Mouse (Mus musculus): Measurements from ENCODE around the gene Laptm5. TPM values are rescaled to one million over a fixed set of nuclear protein-coding genes. Genes with fewer than 3 reads are reported as not detected.

Gene Laptm5
- polyA plus RNA-seq, 1 experiment: 79.0 TPM

GRCm38 (mm10) chr4:130919750-130920356, 6.9 kb downstream of the Laptm5 start:
- Histone ChIP-seq H3K27me3 (ENCODE audit: control insufficient read depth, insufficient read depth, low read length) (no peaks in the 10 kb centered on the region), H3K27ac (ENCODE audit: insufficient read depth, low read depth, low read length) (no peak overlapping the region), H3K4me3 (ENCODE audit: low read depth, low read length) (no peak overlapping the region), H3K4me1 (ENCODE audit: control insufficient read depth, insufficient read depth, insufficient read length, low read length) (no peaks in the 10 kb centered on the region), H3K36me3 (ENCODE audit: control insufficient read depth, insufficient read depth, low read length) (no peaks in the 10 kb centered on the region)
- TF ChIP-seq POLR2A (IDR thresholded peaks at IDR 0.05; ENCODE audit: low read depth, low read length) (no peak), CTCF (IDR thresholded peaks at IDR 0.05; ENCODE audit: extremely low read depth, insufficient read length, insufficient replicate concordance, low read depth, low read length) (no peak)
- WGBS: 56% methylated on average over 9 of the region's 9 CpGs

- WGBS: 50% methylated on average over 12 of the region's 12 CpGs
- no peaks in the 10 kb centered on the region for H3K27me3 ChIP-seq (ENCODE audit: control insufficient read depth, insufficient read depth, low read length)
- no peaks in the 10 kb centered on the region for H3K4me1 ChIP-seq (ENCODE audit: control insufficient read depth, insufficient read depth, insufficient read length, low read length)
- H3K27ac ChIP-seq (ENCODE audit: insufficient read depth, low read depth, low read length): peak overlapping the region; percentile 12; the same call in 1 of the 2 replicates
- H3K4me3 ChIP-seq (ENCODE audit: low read depth, low read length): no peak overlapping the region
- H3K36me3 ChIP-seq (ENCODE audit: control insufficient read depth, insufficient read depth, low read length): no peaks in the 10 kb centered on the region
- TF ChIP-seq CTCF (IDR thresholded peaks at IDR 0.05; ENCODE audit: extremely low read depth, insufficient read length, insufficient replicate concordance, low read depth, low read length) (no peak), POLR2A (IDR thresholded peaks at IDR 0.05; ENCODE audit: low read depth, low read length) (no peak)
Measured at GRCm38 (mm10) chr4:130920951-130921693, 8.2 kb downstream of the Laptm5 start.

GRCm38 (mm10) chr4:130921986-130922385, 9.1 kb downstream of the Laptm5 start:
- Histone ChIP-seq H3K36me3 (ENCODE audit: control insufficient read depth, insufficient read depth, low read length) (no peaks in the 10 kb centered on the region), H3K27me3 (ENCODE audit: control insufficient read depth, insufficient read depth, low read length) (no peaks in the 10 kb centered on the region), H3K27ac (ENCODE audit: insufficient read depth, low read depth, low read length) (no peak overlapping the region), H3K4me1 (ENCODE audit: control insufficient read depth, insufficient read depth, insufficient read length, low read length) (no peaks in the 10 kb centered on the region), H3K4me3 (ENCODE audit: low read depth, low read length) (no peak overlapping the region)
- 71% methylated on average over 10 of the region's 10 CpGs for WGBS
- no peak for TF ChIP-seq CTCF (IDR thresholded peaks at IDR 0.05; ENCODE audit: extremely low read depth, insufficient read length, insufficient replicate concordance, low read depth, low read length)
- TF ChIP-seq POLR2A (IDR thresholded peaks at IDR 0.05; ENCODE audit: low read depth, low read length): no peak

DNA sequence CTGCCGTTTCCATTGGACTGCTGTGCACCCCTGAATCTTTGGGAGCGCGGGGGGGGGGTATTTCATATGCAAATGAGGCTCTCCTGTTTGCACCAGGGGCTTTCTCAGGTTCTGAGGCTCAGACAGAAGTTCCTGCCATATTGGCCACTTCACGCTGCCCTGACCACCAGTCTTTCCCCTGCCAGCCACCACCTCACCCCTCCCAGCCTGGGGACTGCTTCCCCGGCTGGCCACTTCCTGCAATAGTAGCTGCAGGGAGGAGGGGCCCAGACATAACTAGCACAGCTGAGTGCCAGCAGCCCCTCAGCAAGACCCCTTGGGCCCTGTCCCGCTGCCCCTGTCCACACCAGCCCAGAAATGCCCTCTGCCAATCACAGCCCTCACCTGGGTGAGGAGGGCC, 13.3 kb downstream of the Laptm5 start:
- TF ChIP-seq POLR2A (IDR thresholded peaks at IDR 0.05; ENCODE audit: low read depth, low read length) (no peak), CTCF (IDR thresholded peaks at IDR 0.05; ENCODE audit: extremely low read depth, insufficient read length, insufficient replicate concordance, low read depth, low read length) (no peak)
- H3K27ac ChIP-seq (ENCODE audit: insufficient read depth, low read depth, low read length): no peak overlapping the region
- H3K4me1 ChIP-seq (ENCODE audit: control insufficient read depth, insufficient read depth, insufficient read length, low read length): no peaks in the 10 kb centered on the region
- H3K27me3 ChIP-seq (ENCODE audit: control insufficient read depth, insufficient read depth, low read length): no peaks in the 10 kb centered on the region
- no peaks in the 10 kb centered on the region for H3K36me3 ChIP-seq (ENCODE audit: control insufficient read depth, insufficient read depth, low read length)
- H3K4me3 ChIP-seq (ENCODE audit: low read depth, low read length): no peak overlapping the region
- WGBS: 51% methylated on average over 6 of the region's 6 CpGs

DNA sequence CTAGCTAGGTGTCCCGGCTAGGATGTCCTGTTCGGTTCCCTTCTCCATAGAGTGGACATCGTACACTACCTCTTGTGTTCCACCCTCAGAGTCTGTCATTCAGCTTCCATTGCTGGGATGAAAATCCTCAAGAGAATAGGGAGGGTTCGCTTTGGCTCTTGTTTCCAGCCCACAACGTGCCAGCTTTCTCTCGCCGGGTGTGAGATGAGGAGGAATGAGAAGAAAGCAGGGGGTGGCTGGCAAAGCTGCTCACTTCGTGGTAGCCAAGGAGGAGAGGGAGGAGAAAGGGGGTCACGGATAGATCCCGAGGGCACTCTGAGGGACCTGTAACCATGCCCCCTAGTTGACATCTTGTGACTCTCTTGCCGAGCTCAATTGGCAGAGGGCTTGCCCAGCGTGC, 14.9 kb downstream of the Laptm5 start:
- TF ChIP-seq CTCF (IDR thresholded peaks at IDR 0.05; ENCODE audit: extremely low read depth, insufficient read length, insufficient replicate concordance, low read depth, low read length): no peak
- TF ChIP-seq POLR2A (IDR thresholded peaks at IDR 0.05; ENCODE audit: low read depth, low read length): no peak
- 79% methylated on average over 12 of the region's 12 CpGs for WGBS
- H3K27ac ChIP-seq (ENCODE audit: insufficient read depth, low read depth, low read length): no peak overlapping the region
- H3K36me3 ChIP-seq (ENCODE audit: control insufficient read depth, insufficient read depth, low read length): no peaks in the 10 kb centered on the region
- no peaks in the 10 kb centered on the region for H3K27me3 ChIP-seq (ENCODE audit: control insufficient read depth, insufficient read depth, low read length)
- no peak overlapping the region for H3K4me3 ChIP-seq (ENCODE audit: low read depth, low read length)
- no peaks in the 10 kb centered on the region for H3K4me1 ChIP-seq (ENCODE audit: control insufficient read depth, insufficient read depth, insufficient read length, low read length)

DNA sequence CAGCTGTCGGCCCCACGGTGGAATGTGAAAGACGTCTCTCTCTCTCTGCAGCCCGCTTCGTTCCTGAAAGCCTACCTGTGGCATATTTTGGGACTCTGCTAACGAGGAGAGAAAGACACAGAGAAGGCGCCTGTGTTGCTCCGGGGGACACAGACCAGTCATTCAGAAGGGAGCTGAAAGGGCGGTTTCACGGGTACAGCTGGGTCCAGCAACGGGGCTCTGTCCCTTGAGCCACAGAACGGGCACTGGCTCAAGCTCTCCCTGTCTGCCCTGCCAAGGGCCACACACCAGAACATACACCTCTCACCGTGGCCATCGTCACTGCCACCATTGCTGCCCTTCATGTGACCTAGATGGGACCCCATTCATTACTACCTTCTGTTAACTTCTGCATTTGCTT, 29.7 kb downstream of the Laptm5 start:
- Histone ChIP-seq H3K27me3 (ENCODE audit: control insufficient read depth, insufficient read depth, low read length) (no peaks in the 10 kb centered on the region), H3K27ac (ENCODE audit: insufficient read depth, low read depth, low read length) (no peak overlapping the region), H3K4me3 (ENCODE audit: low read depth, low read length) (no peak overlapping the region), H3K4me1 (ENCODE audit: control insufficient read depth, insufficient read depth, insufficient read length, low read length) (no peaks in the 10 kb centered on the region), H3K36me3 (ENCODE audit: control insufficient read depth, insufficient read depth, low read length) (no peaks in the 10 kb centered on the region)
- 50% methylated on average over 14 of the region's 14 CpGs for WGBS
- TF ChIP-seq CTCF (IDR thresholded peaks at IDR 0.05; ENCODE audit: extremely low read depth, insufficient read length, insufficient replicate concordance, low read depth, low read length): no peak
- no peak for TF ChIP-seq POLR2A (IDR thresholded peaks at IDR 0.05; ENCODE audit: low read depth, low read length)

DNA sequence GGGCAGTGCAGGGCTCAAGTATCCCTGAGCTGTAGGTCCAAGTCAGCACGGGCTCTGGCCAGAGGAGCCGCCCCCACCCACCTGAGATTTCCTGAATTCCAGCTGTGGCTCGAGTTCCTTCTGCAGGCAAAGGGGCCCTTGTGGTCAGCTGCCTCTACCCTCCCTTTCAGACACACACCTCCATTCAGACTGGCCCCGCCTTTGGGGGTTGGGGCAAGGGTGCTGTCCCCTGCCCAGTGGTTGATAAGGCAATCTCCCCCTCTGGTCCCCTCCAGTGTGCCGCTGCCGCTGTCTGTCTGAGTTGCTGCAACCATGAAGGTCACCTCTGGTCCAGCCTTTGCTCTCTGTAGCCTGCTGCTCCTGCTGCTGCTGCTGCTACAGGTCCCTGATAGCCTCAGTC, 31.2 kb downstream of the Laptm5 start, which contains the start of gene Matn1:
TSS of gene Matn1 (plus strand) at position 274 of the 400 bp plus-strand sequence.
- 24% methylated on average over 6 of the region's 6 CpGs for WGBS
- Histone ChIP-seq H3K4me3 (ENCODE audit: low read depth, low read length) (no peak within 1 kb of the TSS), H3K36me3 (ENCODE audit: control insufficient read depth, insufficient read depth, low read length) (no peaks in the 10 kb centered on the region), H3K4me1 (ENCODE audit: control insufficient read depth, insufficient read depth, insufficient read length, low read length) (no peaks in the 10 kb centered on the region), H3K27ac (ENCODE audit: insufficient read depth, low read depth, low read length) (no peak within 1 kb of the TSS), H3K27me3 (ENCODE audit: control insufficient read depth, insufficient read depth, low read length) (no peaks in the 10 kb centered on the region)
- TF ChIP-seq CTCF (IDR thresholded peaks at IDR 0.05; ENCODE audit: extremely low read depth, insufficient read length, insufficient replicate concordance, low read depth, low read length): no peak
- TF ChIP-seq POLR2A (IDR thresholded peaks at IDR 0.05; ENCODE audit: low read depth, low read length): no peak

Measured in small intestine, adult 2 months (tissue).